Mouse (Mus musculus) testis, adult 2 months (tissue): ENCODE results near the gene Nrxn1.

ENCODE experiments used
- CTCF ChIP-seq: fragments of 200-500 bp; IDR thresholded peaks from 2 replicates; pipeline ENCODE4 v1.5.1; 2012; ENCODE audit warnings: low read depth, mild to moderate bottlenecking, inconsistent platforms, low read length, moderate library complexity; ENCODE audit not compliant: control insufficient read depth, insufficient read depth, insufficient replicate concordance
- POLR2A ChIP-seq: fragments of 200-500 bp; IDR thresholded peaks from 2 replicates; pipeline ENCODE4 v1.6.1; 2012; ENCODE audit warnings: low read depth, mild to moderate bottlenecking, inconsistent platforms, low read length, moderate library complexity; ENCODE audit not compliant: control insufficient read depth

DNA sequence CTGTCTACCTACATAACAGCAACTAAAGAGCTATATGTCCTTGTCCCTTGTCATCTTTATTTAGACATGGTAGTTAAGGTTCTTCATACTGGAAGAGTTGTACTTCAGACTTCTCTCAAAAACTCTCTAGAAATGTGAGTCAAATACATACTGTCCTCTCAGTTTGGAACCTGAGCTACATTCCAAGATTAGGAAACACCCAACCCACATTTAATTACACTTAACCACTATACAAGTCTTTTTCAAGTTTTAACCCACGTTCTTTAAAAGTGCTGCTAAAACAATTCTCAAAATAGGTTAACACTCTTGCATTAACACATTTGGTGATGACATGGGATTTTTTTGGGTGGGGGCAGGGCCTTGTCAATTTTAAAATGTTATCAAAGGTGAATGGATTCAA, 759.4 kb downstream of the Nrxn1 start:
- no peak for TF ChIP-seq CTCF
- TF ChIP-seq POLR2A = no peak
